Mouse (Mus musculus): ENCODE data around the gene Apex2. TPM values are rescaled to one million over a fixed set of nuclear protein-coding genes. Genes with fewer than 3 reads are reported as not detected.

The Apex2 gene
- 5.3 and 20.0 TPM in 2 replicates for polyA plus RNA-seq (2011; ENCODE audit: insufficient read depth, insufficient read length, low replicate concordance, missing spikeins)

DNA sequence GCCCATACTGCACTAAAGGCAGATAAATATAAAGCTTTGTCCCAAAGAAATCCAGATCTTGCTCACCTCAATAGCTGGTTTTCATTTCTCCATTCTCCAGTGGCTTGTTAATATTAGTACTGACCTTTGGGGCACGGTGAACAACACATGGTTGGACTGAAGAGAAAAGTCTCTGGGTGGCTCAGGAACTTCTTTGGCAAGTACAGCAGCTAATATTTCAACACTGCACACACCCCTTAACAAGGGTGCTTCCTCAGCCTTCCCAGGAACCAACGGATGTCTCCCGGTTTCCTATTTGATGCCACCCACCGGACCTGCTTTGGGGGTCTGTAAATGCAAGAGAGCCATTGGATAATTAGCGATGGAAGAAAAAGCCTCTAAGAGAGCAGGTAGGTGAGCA lies at the start of gene Apex2:
Gene Apex2 (minus strand): TSS at position 173 of the 400 bp plus-strand sequence.
- WGBS = 70% methylated on average over 5 of the region's 5 CpGs
- TF ChIP-seq POLR2A (IDR thresholded peaks at IDR 0.05; ENCODE audit: borderline replicate concordance, control insufficient read depth, low read depth, low read length) (no peak), CTCF (IDR thresholded peaks at IDR 0.05; ENCODE audit: control insufficient read depth, insufficient read depth, low read length) (no peak)
- Histone ChIP-seq H3K4me3 (replicated peaks; ENCODE audit: control insufficient read depth, low read depth, low read length) (no peak within 1 kb of the TSS), H3K4me1 (ENCODE audit: control insufficient read depth, insufficient read depth, low read length) (no peaks in the 10 kb centered on the region), H3K27ac (ENCODE audit: control insufficient read depth, insufficient read depth, low read depth, low read length, poor library complexity) (no peak within 1 kb of the TSS)

- H3K4me3 ChIP-seq (replicated peaks; ENCODE audit: control insufficient read depth, low read depth, low read length) = no peak overlapping the region
- no peaks in the 10 kb centered on the region for H3K4me1 ChIP-seq (ENCODE audit: control insufficient read depth, insufficient read depth, low read length)
- TF ChIP-seq CTCF (IDR thresholded peaks at IDR 0.05; ENCODE audit: control insufficient read depth, insufficient read depth, low read length) = no peak
- no peak for TF ChIP-seq POLR2A (IDR thresholded peaks at IDR 0.05; ENCODE audit: borderline replicate concordance, control insufficient read depth, low read depth, low read length)
- no peak overlapping the region for H3K27ac ChIP-seq (ENCODE audit: control insufficient read depth, insufficient read depth, low read depth, low read length, poor library complexity)
- 65% methylated on average over 1 of the region's 1 CpGs for WGBS
Observed at GRCm38 (mm10) chrX:150636421-150636820, 46.8 kb upstream of the Apex2 start.

- 79% methylated on average over 2 of the region's 2 CpGs for WGBS
Observed at GRCm38 (mm10) chrX:150598882-150599281, 9.2 kb upstream of the Apex2 start.

DNA sequence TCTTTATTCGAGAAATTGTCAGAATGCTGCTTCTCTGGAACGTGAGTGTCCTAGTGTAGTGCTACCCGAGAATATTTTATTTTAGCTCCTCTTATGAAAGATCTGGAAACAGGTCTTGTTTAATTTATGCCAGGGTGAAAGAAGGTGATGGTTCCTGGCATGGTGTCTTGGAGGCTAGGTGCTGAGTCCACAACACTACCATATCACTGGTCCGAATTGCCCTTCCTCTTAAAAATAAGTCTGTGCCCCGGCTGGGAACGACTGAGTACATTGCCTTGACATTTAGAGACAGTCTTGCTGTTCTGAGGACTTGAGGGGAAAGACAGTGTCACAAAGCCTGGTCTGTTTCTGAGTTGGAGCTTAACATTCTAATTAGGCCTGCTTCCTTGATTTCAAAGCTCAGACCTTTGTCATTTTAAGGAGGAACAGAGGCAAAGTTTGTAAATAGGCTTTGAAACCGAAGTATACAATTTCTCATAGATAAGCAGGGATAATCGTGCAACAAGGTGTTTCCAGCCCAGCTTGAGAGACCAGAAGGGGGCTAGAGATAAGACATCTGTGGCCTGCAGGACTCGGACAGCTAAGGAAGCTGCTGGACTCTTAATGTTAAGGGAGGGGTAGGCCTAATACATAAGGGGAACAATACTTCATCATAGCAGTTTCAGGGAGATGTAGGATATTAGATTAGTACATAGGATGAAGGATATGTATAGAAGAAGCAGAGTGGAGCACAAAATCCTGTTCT lies 5.5 kb upstream of the Apex2 start:
- no peak overlapping the region for H3K27ac ChIP-seq (ENCODE audit: control insufficient read depth, insufficient read depth, low read depth, low read length, poor library complexity)
- H3K4me1 ChIP-seq (ENCODE audit: control insufficient read depth, insufficient read depth, low read length) = no peaks in the 10 kb centered on the region
- TF ChIP-seq CTCF (IDR thresholded peaks at IDR 0.05; ENCODE audit: control insufficient read depth, insufficient read depth, low read length) (no peak), POLR2A (IDR thresholded peaks at IDR 0.05; ENCODE audit: borderline replicate concordance, control insufficient read depth, low read depth, low read length) (no peak)
- no peak overlapping the region for H3K4me3 ChIP-seq (replicated peaks; ENCODE audit: control insufficient read depth, low read depth, low read length)
- 64% methylated on average over 9 of the region's 9 CpGs for WGBS

More at GRCm38 (mm10) chrX:150598882-150599281, 9.2 kb upstream of the Apex2 start:
- Histone ChIP-seq H3K27ac (ENCODE audit: control insufficient read depth, insufficient read depth, low read depth, low read length, poor library complexity) (no peak overlapping the region), H3K4me1 (ENCODE audit: control insufficient read depth, insufficient read depth, low read length) (no peaks in the 10 kb centered on the region), H3K4me3 (replicated peaks; ENCODE audit: control insufficient read depth, low read depth, low read length) (no peak overlapping the region)
- TF ChIP-seq CTCF (IDR thresholded peaks at IDR 0.05; ENCODE audit: control insufficient read depth, insufficient read depth, low read length) = no peak
- TF ChIP-seq POLR2A (IDR thresholded peaks at IDR 0.05; ENCODE audit: borderline replicate concordance, control insufficient read depth, low read depth, low read length) = no peak

GRCm38 (mm10) chrX:150594176-150594575 lies 4.5 kb upstream of the Apex2 start:
- Histone ChIP-seq H3K4me3 (replicated peaks; ENCODE audit: control insufficient read depth, low read depth, low read length) (no peak overlapping the region), H3K27ac (ENCODE audit: control insufficient read depth, insufficient read depth, low read depth, low read length, poor library complexity) (no peak overlapping the region), H3K4me1 (ENCODE audit: control insufficient read depth, insufficient read depth, low read length) (no peaks in the 10 kb centered on the region)
- WGBS = 79% methylated on average over 3 of the region's 3 CpGs
- no peak for TF ChIP-seq POLR2A (IDR thresholded peaks at IDR 0.05; ENCODE audit: borderline replicate concordance, control insufficient read depth, low read depth, low read length)

GRCm38 (mm10) chrX:150593266-150594035 lies 3.8 kb upstream of the Apex2 start:
- TF ChIP-seq CTCF (IDR thresholded peaks at IDR 0.05; ENCODE audit: control insufficient read depth, insufficient read depth, low read length) (no peak), POLR2A (IDR thresholded peaks at IDR 0.05; ENCODE audit: borderline replicate concordance, control insufficient read depth, low read depth, low read length) (no peak)
- 88% methylated on average over 12 of the region's 12 CpGs for WGBS

DNA sequence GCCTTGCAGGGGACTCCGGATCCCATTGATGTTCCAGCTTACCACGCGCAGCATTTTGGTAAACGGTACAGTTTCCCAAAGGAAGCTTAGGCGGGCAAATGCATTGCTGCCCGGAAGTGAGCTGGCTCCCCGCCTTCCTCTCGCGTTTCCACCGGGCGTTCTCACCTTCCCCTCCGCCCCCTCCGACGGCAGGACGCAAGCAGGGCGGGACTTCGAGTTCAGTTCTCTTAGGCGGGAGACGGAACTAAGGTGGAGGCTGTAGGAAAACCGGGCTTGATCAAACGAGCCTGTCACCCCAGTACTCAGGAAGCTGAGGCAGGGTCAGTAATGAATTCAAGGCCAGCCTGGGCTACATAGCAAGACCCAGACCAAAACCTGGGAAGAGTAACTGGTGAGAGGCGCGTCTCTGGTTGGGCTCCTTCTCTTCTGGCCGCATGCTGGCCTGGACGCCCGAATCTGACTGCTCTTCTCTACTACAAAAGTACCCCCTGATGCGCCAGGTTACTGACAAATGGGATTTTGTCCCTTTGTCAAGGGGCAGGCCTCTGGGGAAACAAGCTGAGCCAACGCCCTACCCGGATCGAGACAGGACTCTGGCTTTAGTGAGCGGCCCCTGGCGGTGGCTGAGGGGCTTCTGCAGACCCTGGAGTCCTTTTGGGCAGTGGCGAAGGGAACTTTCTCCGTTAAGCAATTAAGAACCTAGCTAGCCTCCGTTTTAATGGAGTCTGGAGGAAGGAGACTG lies 1.5 kb downstream of the Apex2 start, which contains the start of gene Pfkfb1:
Gene Pfkfb1 (plus strand): TSS at position 207 of the 742 bp plus-strand sequence.
- Histone ChIP-seq H3K4me1 (ENCODE audit: control insufficient read depth, insufficient read depth, low read length) (no peaks in the 10 kb centered on the region), H3K4me3 (replicated peaks; ENCODE audit: control insufficient read depth, low read depth, low read length) (peak within 1 kb of the TSS; percentile 86), H3K27ac (ENCODE audit: control insufficient read depth, insufficient read depth, low read depth, low read length, poor library complexity) (peak within 1 kb of the TSS; percentile 95)
- peak; percentile 57; the same call in 1 of the 2 replicates for TF ChIP-seq POLR2A (IDR thresholded peaks at IDR 0.05; ENCODE audit: borderline replicate concordance, control insufficient read depth, low read depth, low read length)
- peak; percentile 33; the same call in 1 of the 2 replicates for TF ChIP-seq CTCF (IDR thresholded peaks at IDR 0.05; ENCODE audit: control insufficient read depth, insufficient read depth, low read length)
- WGBS = 11% methylated on average over 35 of the region's 35 CpGs

More at GRCm38 (mm10) chrX:150593266-150594035, 3.8 kb upstream of the Apex2 start:
- H3K4me3 ChIP-seq (replicated peaks; ENCODE audit: control insufficient read depth, low read depth, low read length) = no peak overlapping the region
- no peak overlapping the region for H3K27ac ChIP-seq (ENCODE audit: control insufficient read depth, insufficient read depth, low read depth, low read length, poor library complexity)
- H3K4me1 ChIP-seq (ENCODE audit: control insufficient read depth, insufficient read depth, low read length) = no peaks in the 10 kb centered on the region

All from bone marrow, adult 2 months (tissue).